Mouse (Mus musculus) liver, embryonic 11.5 days (tissue): ENCODE results near the gene Mest. TPM values are rescaled to one million over a fixed set of nuclear protein-coding genes. Genes with fewer than 3 reads are reported as not detected.

Experiments used
- ATAC-seq: fragments of 200-750 bp; cut with Nextera tagmentation; replicated peaks from 2 replicates; pipeline ENCODE4 v1.8.0; 2017; ENCODE audit warnings: moderate number of reproducible peaks, mild to moderate bottlenecking, moderate TSS enrichment, moderate library complexity; ENCODE audit not compliant: low FRiP score
- DNase-seq: peaks from one replicate; pipeline ENCODE4 v3.0.0-alpha.2; 2017; ENCODE audit warnings: low spot score
- H3K27ac ChIP-seq: fragments of 300-500 bp; sonication (generic); 2 replicates; pipeline ENCODE4 v1.5.1; 2014; ENCODE audit warnings: mild to moderate bottlenecking, low read depth, low read length, control low read depth
- H3K27me3 ChIP-seq: fragments of 300-500 bp; sonication (generic); replicated peaks from 2 replicates; pipeline ENCODE4 v1.6.1; 2014; ENCODE audit warnings: low read length, mixed read lengths; ENCODE audit not compliant: control insufficient read depth, insufficient read depth
- H3K36me3 ChIP-seq: fragments of 300-500 bp; sonication (generic); 2 replicates; pipeline ENCODE4 v1.6.1; 2014; ENCODE audit warnings: mild to moderate bottlenecking, low read length, moderate library complexity, mixed read lengths; ENCODE audit not compliant: control insufficient read depth, insufficient read depth
- H3K4me1 ChIP-seq: fragments of 300-500 bp; sonication (generic); replicated peaks from 2 replicates; pipeline ENCODE4 v1.6.1; 2014; ENCODE audit warnings: low read length, mixed read lengths; ENCODE audit not compliant: control insufficient read depth, insufficient read depth
- H3K4me2 ChIP-seq: fragments of 300-500 bp; sonication (generic); 2 replicates; pipeline ENCODE4 v1.6.1; 2014; ENCODE audit warnings: mild to moderate bottlenecking, control low read depth, moderate library complexity
- H3K4me3 ChIP-seq: fragments of 300-500 bp; sonication (generic); 2 replicates; pipeline ENCODE4 v1.5.1; 2014; ENCODE audit warnings: low read depth, low read length, control low read depth
- H3K9ac ChIP-seq: fragments of 300-500 bp; sonication (generic); 2 replicates; pipeline ENCODE4 v1.6.1; 2014; ENCODE audit warnings: low read depth, low read length, control low read depth
- H3K9me3 ChIP-seq: fragments of 300-500 bp; sonication (generic); 2 replicates; pipeline ENCODE4 v1.6.1; 2016; ENCODE audit warnings: low read length, inconsistent platforms, mixed read lengths; ENCODE audit not compliant: control insufficient read depth
- WGBS: fragments of 180-500 bp; shearing (Covaris S2); extraction: QIAGEN DNeasy Blood & Tissue Kit; methylation state at CpG from one replicate; pipeline ENCODE4 v1.1.7; 2014; 5-methylcytosine and 5-hydroxymethylcytosine counted together
- polyA plus RNA-seq: library from polyadenylated mRNA; unstranded; fragments of >200 nt; fragmentation: Nextera tagmentation; extraction: Ambion mirVana; gene quantifications from 2 replicates; pipeline ENCODE4 v1.2.1, GENCODE M21; 2014

The Mest gene
- polyA plus RNA-seq, 1 experiment from 2014 or later, result 800 TPM

- ATAC-seq (no peak), DNase-seq (no peak)
- Histone ChIP-seq H3K9me3 (peaks cover 15% of the 10 kb centered on the region), H3K27me3 (peaks cover 35% of the 10 kb centered on the region), H3K9ac (no peak overlapping the region), H3K4me1 (0 out of 2 replicates have a peak, but pooled peaks cover 2% of the 10 kb centered on the region), H3K27ac (no peak overlapping the region; the same call in 1 of the 2 replicates), H3K36me3 (no peaks in the 10 kb centered on the region), H3K4me3 (no peak overlapping the region), H3K4me2 (no peak overlapping the region)
- WGBS, result 57% methylated on average over 18 of the region's 18 CpGs
Measured at GRCm38 (mm10) chr6:30732571-30733130, 9.3 kb downstream of the Mest start.

- no peaks in the 10 kb centered on the region for H3K36me3 ChIP-seq
- 68% methylated on average over 6 of the region's 6 CpGs for WGBS
- H3K27me3 ChIP-seq, result peaks cover 53% of the 10 kb centered on the region
- DNase-seq, result no peak
- H3K4me1 ChIP-seq, result 0 out of 2 replicates have a peak, but pooled peaks cover 2% of the 10 kb centered on the region
- no peak overlapping the region for H3K9ac ChIP-seq
- H3K4me2 ChIP-seq, result no peak overlapping the region
- H3K27ac ChIP-seq, result no peak overlapping the region
- H3K9me3 ChIP-seq, result peaks cover 25% of the 10 kb centered on the region
- no peak for ATAC-seq
- H3K4me3 ChIP-seq, result no peak overlapping the region
Measured at GRCm38 (mm10) chr6:30734465-30734864, 11.1 kb downstream of the Mest start.

- DNase-seq (no peak), ATAC-seq (no peak)
- peaks cover 55% of the 10 kb centered on the region for H3K27me3 ChIP-seq
- H3K27ac ChIP-seq, result peak overlapping the region; percentile 47; the same call in 1 of the 2 replicates
- H3K9me3 ChIP-seq, result peaks cover 25% of the 10 kb centered on the region
- peak overlapping the region; percentile 36 for H3K4me2 ChIP-seq
- 54% methylated on average over 22 of the region's 22 CpGs for WGBS
- 0 out of 2 replicates have a peak, but pooled peaks cover 2% of the 10 kb centered on the region for H3K4me1 ChIP-seq
- H3K4me3 ChIP-seq, result peak overlapping the region; percentile 7; the same call in 1 of the 2 replicates
- no peaks in the 10 kb centered on the region for H3K36me3 ChIP-seq
- H3K9ac ChIP-seq, result 0 out of 2 replicates have a peak overlapping the region, but pooled peaks have one; percentile 6
Measured at GRCm38 (mm10) chr6:30734988-30735727, 11.8 kb downstream of the Mest start.

GRCm38 (mm10) chr6:30735728-30736371 is 12.5 kb downstream of the Mest start:
- no peaks in the 10 kb centered on the region for H3K36me3 ChIP-seq
- DNase-seq, result no peak
- ATAC-seq, result no peak
- H3K4me1 ChIP-seq, result 0 out of 2 replicates have a peak, but pooled peaks cover 2% of the 10 kb centered on the region
- H3K27me3 ChIP-seq, result peaks cover 55% of the 10 kb centered on the region
- no peak overlapping the region for H3K9ac ChIP-seq
- peaks cover 25% of the 10 kb centered on the region for H3K9me3 ChIP-seq
- peak overlapping the region; percentile 7; the same call in 1 of the 2 replicates for H3K4me3 ChIP-seq
- 40% methylated on average over 15 of the region's 15 CpGs for WGBS
- peak overlapping the region; percentile 64 for H3K4me2 ChIP-seq
- H3K27ac ChIP-seq, result peak overlapping the region; percentile 47; the same call in 1 of the 2 replicates

- H3K9ac ChIP-seq, result no peak overlapping the region
- 50% methylated on average over 13 of the region's 13 CpGs for WGBS
- peak overlapping the region; percentile 52; the same call in 1 of the 2 replicates for H3K4me3 ChIP-seq
- H3K27me3 ChIP-seq, result peaks cover 55% of the 10 kb centered on the region
- H3K9me3 ChIP-seq, result peaks cover 25% of the 10 kb centered on the region
- ATAC-seq, result no peak
- H3K4me2 ChIP-seq, result peak overlapping the region; percentile 64
- 0 out of 2 replicates have a peak, but pooled peaks cover 2% of the 10 kb centered on the region for H3K4me1 ChIP-seq
- no peaks in the 10 kb centered on the region for H3K36me3 ChIP-seq
- DNase-seq, result no peak
- H3K27ac ChIP-seq, result no peak overlapping the region
Measured at GRCm38 (mm10) chr6:30736372-30736762, 13.0 kb downstream of the Mest start.

- Histone ChIP-seq H3K9me3 (peaks cover 25% of the 10 kb centered on the region), H3K27ac (peak overlapping the region; percentile 43), H3K9ac (no peak overlapping the region), H3K4me3 (peak overlapping the region; percentile 52), H3K27me3 (peaks cover 55% of the 10 kb centered on the region), H3K4me1 (0 out of 2 replicates have a peak, but pooled peaks cover 2% of the 10 kb centered on the region), H3K4me2 (peak overlapping the region; percentile 64), H3K36me3 (no peaks in the 10 kb centered on the region)
- ATAC-seq (0 out of 2 replicates have a peak, but pooled peaks have one; percentile 55), DNase-seq (peak; percentile 75)
- 51% methylated on average over 29 of the region's 29 CpGs for WGBS
Measured at GRCm38 (mm10) chr6:30736864-30737547, 13.7 kb downstream of the Mest start.

GRCm38 (mm10) chr6:30737548-30738463 is 14.5 kb downstream of the Mest start:
- H3K4me2 ChIP-seq, result peak overlapping the region; percentile 64
- WGBS, result 52% methylated on average over 61 of the region's 66 CpGs
- ATAC-seq (peak; percentile 47; the same call in 1 of the 2 replicates), DNase-seq (peak; percentile 73)
- peak overlapping the region; percentile 52 for H3K4me3 ChIP-seq
- H3K27ac ChIP-seq, result peak overlapping the region; percentile 66
- H3K9me3 ChIP-seq, result peaks cover 25% of the 10 kb centered on the region
- peak overlapping the region; percentile 57 for H3K9ac ChIP-seq
- H3K4me1 ChIP-seq, result 0 out of 2 replicates have a peak, but pooled peaks cover 2% of the 10 kb centered on the region
- peaks cover 5% of the 10 kb centered on the region; the same call in 1 of the 2 replicates for H3K36me3 ChIP-seq
- peaks cover 49% of the 10 kb centered on the region for H3K27me3 ChIP-seq
